Mouse (Mus musculus): Measurements from ENCODE around the gene Ccdc190. TPM values are rescaled to one million over a fixed set of nuclear protein-coding genes. Genes with fewer than 3 reads are reported as not detected.

The Ccdc190 gene
- total RNA-seq, 2 experiments from 2014 or later = 13.1 to 16.7 TPM

Other genes with a start within 250 kb of the Ccdc190 start
- 100 to 1,000 TPM; 144 to 169 TPM for gene Rgs4, start 181.0 kb upstream of the Ccdc190 start, total RNA-seq (2021)
- 10 to 100 TPM; 19.8 to 21.0 TPM for gene Hsd17b7, start 40.6 kb downstream of the Ccdc190 start, total RNA-seq (2021)
- 1 to 10 TPM; 6.3 to 9.2 TPM for gene Ddr2, start 182.1 kb downstream of the Ccdc190 start, total RNA-seq (2021)
- 10 to 100 TPM; 52.2 to 54.4 TPM for gene Uap1, start 246.3 kb downstream of the Ccdc190 start, total RNA-seq (2021)